Mouse (Mus musculus): ENCODE data around the gene Nfia.

DNA sequence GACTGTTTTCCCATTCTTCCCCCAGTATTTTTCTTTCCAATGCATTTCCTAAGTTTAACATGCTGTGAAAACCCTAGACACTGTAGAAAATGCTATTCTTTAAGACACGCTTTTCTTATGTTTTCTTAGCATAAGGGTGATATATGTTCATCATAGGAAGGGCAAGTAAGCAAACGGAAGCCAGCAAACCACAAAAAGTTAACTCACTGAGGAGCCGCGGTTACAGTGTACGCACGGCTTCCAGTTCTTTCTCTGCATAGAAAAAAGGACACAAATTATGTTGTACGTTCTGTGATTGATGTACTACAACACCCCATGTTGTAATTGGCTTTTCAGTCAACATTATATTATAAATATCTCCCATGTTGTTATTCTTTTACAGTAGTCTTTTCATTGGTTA, 267.6 kb downstream of the Nfia start:
- no peak for TF ChIP-seq CTCF (IDR thresholded peaks at IDR 0.05; ENCODE audit: control insufficient read depth, insufficient read depth, insufficient replicate concordance, low read depth, low read length)
- TF ChIP-seq POLR2A (IDR thresholded peaks at IDR 0.05; ENCODE audit: control insufficient read depth, low read depth, low read length) = no peak
